Mouse (Mus musculus) G1E (cell line): Measurements from ENCODE around the gene Pla1a.

ENCODE experiments used
- CTCF ChIP-seq: IDR thresholded peaks from 2 replicates; pipeline ENCODE4 v1.5.1; 2012; ENCODE audit warnings: low read depth, low read length, inconsistent platforms, mixed read lengths
- GATA1 ChIP-seq: IDR thresholded peaks from 2 replicates; pipeline ENCODE4 v1.6.1; 2012; ENCODE audit warnings: borderline replicate concordance, low read length, inconsistent platforms, mixed read lengths
- GATA2 ChIP-seq: IDR thresholded peaks from 2 replicates; pipeline ENCODE4 v1.6.1; 2012; ENCODE audit warnings: low read depth, low read length, inconsistent platforms, borderline replicate concordance
- POLR2AphosphoS5 ChIP-seq: IDR thresholded peaks from 2 replicates; pipeline ENCODE4 v1.6.1; 2012; ENCODE audit warnings: low read depth, low read length, inconsistent platforms; ENCODE audit not compliant: insufficient replicate concordance
- TAL1 ChIP-seq: conservative IDR thresholded peaks from 2 replicates; pipeline ENCODE4 v1.6.1; 2012; ENCODE audit warnings: low read depth, low read length, inconsistent platforms, mixed read lengths

DNA sequence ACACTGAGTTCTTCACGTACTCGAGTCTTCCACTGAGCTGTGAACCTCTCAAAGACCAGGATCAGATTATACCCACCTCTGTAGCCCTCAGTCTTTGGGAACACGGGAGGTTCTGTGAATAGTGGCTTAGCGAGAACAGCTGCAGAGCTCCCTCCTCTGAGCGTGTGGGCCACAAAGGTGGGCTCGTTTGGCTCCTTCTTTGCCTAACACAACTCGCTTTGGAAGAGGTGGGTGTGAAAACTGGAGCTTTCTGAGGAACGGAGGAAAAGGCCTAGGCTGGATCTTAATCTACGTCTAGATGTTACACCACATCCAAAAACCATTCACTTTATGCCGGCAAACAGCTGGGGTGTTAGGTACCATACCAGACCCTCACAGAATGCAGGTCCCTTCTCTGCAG is 67.6 kb downstream of the Pla1a start:
- no peak for TF ChIP-seq CTCF
- no peak for TF ChIP-seq GATA1
- TF ChIP-seq TAL1: no peak
- TF ChIP-seq POLR2AphosphoS5: no peak
- no peak for TF ChIP-seq GATA2
